Mouse (Mus musculus): ENCODE measurements at regions not wholly inside any gene's neighbourhood (a gene's known extent, or its start where the extent isn't known, plus 50 kb on each side); places are given as distances from the start of the nearest gene placed in this dataset.

DNA sequence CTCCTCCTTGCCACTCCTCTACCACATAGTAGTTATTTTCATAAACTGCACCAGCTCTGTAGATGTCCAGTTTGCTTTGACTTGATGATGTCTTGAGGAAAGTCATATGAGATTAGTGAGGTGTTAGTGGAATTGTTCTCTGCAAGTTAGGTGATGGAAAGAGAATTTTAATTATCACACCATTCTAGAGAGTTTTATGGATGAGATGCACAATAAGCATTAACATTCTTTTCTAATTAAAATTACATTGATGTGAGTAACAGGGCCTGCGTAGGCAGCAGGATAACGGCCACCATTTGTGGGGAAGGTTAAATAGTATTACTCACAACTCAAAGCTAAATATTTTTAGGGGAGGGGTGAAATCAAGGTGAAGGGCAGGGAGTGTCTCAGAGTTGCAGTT is 466.7 kb downstream of the Pik3r1 start:
- DNase-seq (ENCODE audit: low read depth, low spot score) = no peak

GRCm38 (mm10) chr13:101289407-101289806 is 456.2 kb upstream of the Slc30a5 start:
- DNase-seq (ENCODE audit: low read depth, low spot score) = no peak

DNA sequence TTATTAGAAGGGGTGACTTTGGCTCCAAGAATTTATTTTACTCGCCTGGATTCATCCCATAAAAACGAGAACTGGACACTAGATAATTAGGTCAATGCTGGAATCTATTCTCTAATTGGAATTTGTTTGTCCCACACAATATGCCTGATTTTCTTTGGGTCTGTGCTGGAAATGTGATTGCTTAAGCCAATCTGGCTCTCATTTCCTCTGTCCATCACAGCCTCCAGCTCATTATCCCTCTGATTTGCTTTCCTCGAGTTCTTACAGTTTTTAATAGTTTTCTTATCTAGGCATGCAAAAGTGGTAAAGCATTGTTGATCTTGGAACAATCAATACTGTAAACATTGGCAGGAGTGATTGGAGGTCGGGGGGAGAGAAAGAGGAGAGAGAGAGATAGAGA is 453.9 kb upstream of the Slc30a5 start:
- DNase-seq (ENCODE audit: low read depth, low spot score) = no peak

- DNase-seq (ENCODE audit: low read depth, low spot score) = no peak
Observed at GRCm38 (mm10) chr13:101286029-101286917, 453.0 kb upstream of the Slc30a5 start.

DNA sequence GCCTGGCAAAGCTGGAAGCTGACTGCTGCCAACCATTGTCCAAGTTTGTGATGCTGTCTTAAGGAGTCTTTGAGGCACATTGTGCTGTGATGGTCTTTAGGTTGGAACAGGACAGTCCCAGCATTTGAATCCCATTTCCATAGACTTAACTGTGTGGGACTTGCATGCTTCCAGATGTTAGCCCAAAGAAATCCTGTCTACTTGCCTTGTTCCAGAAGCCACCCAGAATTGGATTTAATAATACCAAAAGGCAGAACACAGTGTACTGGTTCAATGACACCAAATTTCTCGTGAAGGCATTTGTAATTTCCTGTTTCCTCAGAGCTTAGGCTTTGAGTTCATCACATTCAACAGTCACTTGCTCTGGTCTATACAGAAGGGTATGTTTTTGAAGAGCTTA is 444.9 kb upstream of the Slc30a5 start:
- DNase-seq (ENCODE audit: low read depth, low spot score) = no peak

DNA sequence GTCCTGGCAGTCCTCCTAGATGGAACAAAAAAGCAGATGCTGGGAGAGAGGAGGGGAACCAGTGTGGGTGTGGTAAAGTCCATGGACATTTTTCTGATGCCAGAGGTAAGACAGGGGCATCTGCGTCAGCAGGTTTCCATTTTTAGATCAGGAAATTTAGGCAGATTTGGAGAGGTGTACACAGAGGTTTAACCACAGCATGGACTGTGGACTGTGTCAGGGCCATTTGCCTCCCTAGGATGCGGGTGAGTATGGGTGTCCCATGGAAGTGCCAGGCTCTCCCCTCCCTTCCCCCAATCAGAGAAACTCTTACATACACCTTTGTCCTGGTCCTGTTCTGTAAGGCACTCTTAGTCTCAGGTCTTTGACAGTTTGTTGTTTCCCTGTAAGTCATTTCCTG is 443.5 kb upstream of the Slc30a5 start:
- DNase-seq (ENCODE audit: low read depth, low spot score) = no peak

DNA sequence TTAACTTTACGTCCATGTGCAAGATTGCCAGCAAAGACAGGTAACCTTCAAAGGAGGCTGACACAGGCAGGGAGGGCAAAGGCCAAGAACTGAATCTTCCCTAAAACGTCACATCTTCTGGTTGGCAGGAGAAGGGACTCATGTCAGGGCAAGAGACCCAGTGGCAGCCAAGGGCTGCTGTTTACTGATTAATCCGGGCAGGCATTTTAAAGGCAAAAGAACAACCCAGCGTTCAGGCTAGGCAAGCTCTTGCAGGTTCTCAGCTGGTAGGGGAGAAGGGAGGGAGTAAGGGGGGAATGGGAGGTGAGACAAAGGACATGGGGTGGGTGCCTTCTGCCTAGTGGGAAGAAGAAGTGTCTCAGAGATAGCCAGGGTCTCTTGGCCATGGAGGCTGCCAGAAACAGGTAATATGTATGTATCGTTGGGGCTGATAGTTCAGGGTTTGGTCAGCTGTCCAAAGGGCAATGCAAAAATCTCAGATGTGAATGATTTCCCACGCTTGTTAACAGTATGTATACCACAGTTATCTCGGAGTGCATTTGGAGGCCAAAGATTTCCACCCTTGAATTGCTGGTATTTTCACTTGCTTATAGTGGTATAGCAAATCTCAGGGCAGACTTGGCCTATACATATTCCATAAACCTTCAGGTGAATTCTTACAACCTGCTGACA is 441.4 kb upstream of the Slc30a5 start:
- no peak for DNase-seq (ENCODE audit: low read depth, low spot score)

DNA sequence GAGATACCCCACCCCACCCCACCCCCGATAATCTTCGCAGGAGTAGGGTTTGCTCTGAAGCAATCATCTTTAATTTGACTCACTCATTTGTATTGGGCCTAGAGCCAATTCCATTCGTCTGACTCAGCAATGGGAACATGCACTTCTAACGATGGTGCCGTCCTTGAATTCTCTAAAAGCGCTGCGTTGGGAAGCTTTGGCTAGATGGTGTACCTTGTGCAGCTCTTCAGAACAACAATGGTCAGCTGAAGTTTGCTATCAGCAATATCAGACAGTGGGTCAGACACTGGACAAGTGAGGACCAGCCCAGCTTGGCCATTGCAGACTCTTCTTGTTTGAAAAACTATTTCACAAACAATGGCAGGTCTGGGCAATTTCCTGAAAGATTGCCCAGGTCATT is 440.1 kb upstream of the Slc30a5 start:
- DNase-seq (ENCODE audit: low read depth, low spot score) = no peak

GRCm38 (mm10) chr13:101253698-101254468 is 420.7 kb upstream of the Slc30a5 start:
- no peak for DNase-seq (ENCODE audit: low read depth, low spot score)

GRCm38 (mm10) chr13:101249369-101249768 is 416.1 kb upstream of the Slc30a5 start:
- DNase-seq (ENCODE audit: low read depth, low spot score) = no peak

DNA sequence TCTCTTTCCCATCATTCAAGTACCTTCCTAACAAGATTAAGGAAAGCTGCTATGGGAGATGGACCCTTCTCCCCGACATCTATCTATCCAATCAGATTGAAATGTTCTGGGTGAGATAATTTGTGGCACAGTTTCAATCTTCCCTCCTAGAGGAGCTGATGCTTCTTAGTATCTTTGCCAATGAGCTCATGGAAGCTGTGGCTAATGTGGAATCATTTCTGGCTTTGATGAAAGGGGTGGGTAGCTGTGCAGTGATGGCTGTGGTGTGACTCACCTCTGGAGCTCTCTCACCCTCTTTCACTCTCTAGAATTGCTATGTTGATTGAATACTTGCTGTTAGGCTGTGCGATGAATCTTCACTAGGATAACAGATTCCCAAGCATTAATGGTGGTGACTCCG is 411.1 kb upstream of the Slc30a5 start:
- DNase-seq (ENCODE audit: low read depth, low spot score) = no peak

DNA sequence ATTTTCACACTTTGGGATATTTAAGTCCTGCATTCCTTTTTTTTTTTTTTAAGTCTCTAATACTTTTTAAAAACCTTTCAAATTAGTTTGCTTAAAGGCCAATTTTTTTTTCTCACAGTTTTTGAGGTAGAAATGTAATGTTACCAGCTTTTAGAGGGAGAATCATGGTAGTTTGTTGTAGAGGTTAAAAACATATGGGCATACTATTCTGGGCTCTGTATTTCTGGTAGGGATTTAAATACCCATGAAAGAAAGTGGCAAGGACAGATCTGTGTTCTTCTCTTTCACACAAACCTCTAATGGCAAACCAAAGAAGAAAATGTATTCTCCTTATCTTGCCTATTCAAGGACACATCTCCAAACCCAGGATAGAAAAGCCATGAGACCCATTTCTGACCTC is 405.6 kb upstream of the Slc30a5 start:
- DNase-seq (ENCODE audit: low read depth, low spot score) = no peak

DNA sequence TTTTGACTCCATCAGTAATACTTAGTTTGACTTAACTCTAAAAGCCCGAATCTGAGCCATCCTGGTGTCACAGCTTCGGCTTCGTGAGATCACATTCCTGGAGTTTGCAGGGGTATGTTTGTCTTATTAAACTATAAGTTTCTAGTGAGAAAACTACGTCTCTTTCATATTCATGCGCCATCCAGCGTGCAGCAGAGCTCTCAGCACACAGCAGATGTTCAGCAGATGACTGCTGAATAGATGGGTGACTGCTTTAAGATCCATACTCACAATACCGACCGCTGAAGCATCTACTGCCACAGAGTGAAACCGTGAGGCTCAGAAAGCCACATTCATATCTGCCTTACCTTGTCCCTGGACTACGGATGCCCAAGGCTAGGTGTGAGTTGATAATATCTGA is 403.8 kb upstream of the Slc30a5 start:
- DNase-seq (ENCODE audit: low read depth, low spot score) = no peak

DNA sequence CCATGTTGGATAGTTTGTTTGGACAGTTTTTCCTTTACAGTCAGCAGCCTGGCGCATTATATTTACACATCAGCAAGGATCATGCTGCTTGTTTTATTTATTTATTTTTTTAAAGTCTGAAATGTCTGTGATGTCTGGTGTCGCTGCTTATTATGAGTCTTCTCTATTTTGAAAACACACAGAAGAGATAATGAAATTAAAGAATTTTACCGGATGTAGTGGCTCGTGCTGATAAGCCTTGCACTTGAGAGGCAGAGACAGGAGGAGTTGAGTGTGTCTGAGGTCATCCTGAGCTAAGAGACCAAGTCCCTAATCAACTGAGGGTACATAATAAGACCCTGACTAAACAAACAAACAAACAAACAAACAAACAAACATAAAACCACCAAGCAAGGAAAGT is 402.6 kb upstream of the Slc30a5 start:
- no peak for DNase-seq (ENCODE audit: low read depth, low spot score)

DNA sequence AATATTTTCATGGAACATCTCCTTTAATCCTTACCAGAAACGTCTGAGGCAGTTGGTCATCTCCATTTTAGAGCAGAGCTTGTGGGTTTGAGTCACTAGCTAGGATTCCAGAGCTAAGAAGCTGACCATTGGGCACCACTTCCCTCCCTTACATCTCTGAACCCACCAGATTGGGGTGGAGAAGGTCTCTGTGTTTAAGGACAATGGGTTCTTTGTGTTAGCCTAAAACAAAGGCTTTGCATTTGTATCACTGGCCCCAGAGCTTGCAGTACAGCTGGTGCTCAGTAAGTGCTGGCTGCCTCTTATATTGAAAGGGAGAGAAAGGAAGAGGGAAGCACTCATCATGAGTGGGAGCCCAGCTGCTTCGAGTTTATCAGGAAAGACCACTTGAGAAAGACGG is 401.9 kb upstream of the Slc30a5 start:
- DNase-seq (ENCODE audit: low read depth, low spot score) = no peak

- DNase-seq (ENCODE audit: low read depth, low spot score) = no peak
Observed at GRCm38 (mm10) chr13:101234550-101234949, 401.3 kb upstream of the Slc30a5 start.

GRCm38 (mm10) chr13:101233843-101234281 is 400.6 kb upstream of the Slc30a5 start:
- DNase-seq (ENCODE audit: low read depth, low spot score) = no peak

DNA sequence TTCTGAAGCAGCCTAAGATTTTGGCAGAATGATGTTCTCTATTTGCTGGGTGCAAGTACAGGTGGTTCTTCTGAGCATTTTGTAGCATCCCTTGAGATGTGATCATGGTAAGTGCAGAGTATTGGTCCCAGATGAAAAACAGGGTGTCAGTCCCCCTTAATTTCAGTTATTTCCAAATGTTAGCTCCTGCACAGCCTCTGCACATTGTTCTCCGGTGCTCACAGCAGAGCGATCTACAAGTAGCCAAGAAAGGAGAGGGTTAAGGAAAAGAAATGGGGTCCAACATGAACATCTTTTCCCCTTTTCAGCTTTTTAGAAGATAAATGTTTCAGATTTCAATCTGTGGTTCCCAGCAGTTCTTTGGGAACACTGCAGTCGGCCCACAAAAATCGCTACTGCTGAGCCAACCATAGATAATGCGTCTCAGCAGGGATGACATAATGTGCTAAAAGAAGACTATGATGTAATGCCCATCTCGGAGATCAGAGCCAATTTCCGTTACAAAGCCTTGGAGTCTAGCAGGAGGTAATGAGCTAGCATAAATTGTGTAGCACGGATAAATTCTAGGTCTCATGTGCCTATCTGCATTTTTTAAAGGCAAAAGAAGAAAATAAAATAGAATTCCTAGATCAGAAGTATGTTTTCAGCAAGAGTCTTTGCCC is 400.1 kb upstream of the Slc30a5 start:
- peak; percentile 74 for DNase-seq (ENCODE audit: low read depth, low spot score)

DNA sequence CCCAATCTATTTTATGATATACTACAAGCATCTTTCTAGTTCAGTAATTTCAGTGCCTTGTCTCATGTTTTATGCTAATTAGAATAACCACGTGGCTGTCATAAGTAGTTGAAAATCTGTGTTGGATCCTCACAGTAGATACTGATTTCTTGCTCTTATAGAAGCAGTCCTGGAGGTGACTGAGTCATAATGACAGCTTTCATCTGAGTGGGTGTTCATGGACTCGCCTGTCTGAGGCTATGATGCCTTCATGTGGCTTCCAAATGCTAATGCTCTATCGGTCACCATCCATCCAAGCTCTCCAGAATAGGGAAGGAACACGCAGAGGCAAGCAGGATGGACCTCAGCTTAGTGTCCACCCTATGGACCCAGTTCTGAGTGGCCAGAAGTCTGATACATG is 396.6 kb upstream of the Slc30a5 start:
- no peak for DNase-seq (ENCODE audit: low read depth, low spot score)

GRCm38 (mm10) chr13:101225366-101225765 is 392.1 kb upstream of the Slc30a5 start:
- DNase-seq (ENCODE audit: low read depth, low spot score) = no peak

- DNase-seq (ENCODE audit: low read depth, low spot score) = no peak
Observed at GRCm38 (mm10) chr13:101221331-101222043, 388.3 kb upstream of the Slc30a5 start.
